Mouse (Mus musculus): ENCODE data around the gene Eif5b. TPM values are rescaled to one million over a fixed set of nuclear protein-coding genes. Genes with fewer than 3 reads are reported as not detected.

Eif5b gene
- polyA plus RNA-seq, 1 experiment = 12.1 TPM

GRCm38 (mm10) chr1:38103214-38103613 lies 105.4 kb downstream of the Eif5b start:
- Histone ChIP-seq H3K79me3 (ENCODE audit: low read depth) (peaks cover 43% of the 10 kb centered on the region), H3K79me2 (ENCODE audit: control insufficient read depth, insufficient read depth) (peaks cover 85% of the 10 kb centered on the region), H3ac (ENCODE audit: control insufficient read depth, insufficient read length, low read depth) (no peak overlapping the region), H3K36me3 (ENCODE audit: control insufficient read depth, insufficient read depth) (peaks cover 49% of the 10 kb centered on the region), H3K27me3 (ENCODE audit: control insufficient read depth, insufficient read depth, insufficient read length) (no peaks in the 10 kb centered on the region), H3K4me3 (ENCODE audit: insufficient read depth, poor library complexity, severe bottlenecking) (no peak overlapping the region)
- TF ChIP-seq CEBPB (IDR thresholded peaks at IDR 0.05; ENCODE audit: low read depth) (no peak), MAX (IDR thresholded peaks at IDR 0.05) (no peak), USF1 (IDR thresholded peaks at IDR 0.05; ENCODE audit: low read depth) (no peak), MYOD1 (IDR thresholded peaks at IDR 0.05; ENCODE audit: control insufficient read depth, insufficient read length, low read depth) (no peak), CTCF (IDR thresholded peaks at IDR 0.05; ENCODE audit: control insufficient read depth, insufficient read depth, insufficient read length) (no peak), MYOG (IDR thresholded peaks at IDR 0.05; ENCODE audit: control insufficient read depth, extremely low read depth, insufficient read length) (no peak), FOSL1 (IDR thresholded peaks at IDR 0.05; ENCODE audit: insufficient read depth, low read length, poor library complexity, severe bottlenecking) (no peak)

GRCm38 (mm10) chr1:38103813-38104212 lies 106.0 kb downstream of the Eif5b start:
- H3K79me2 ChIP-seq (ENCODE audit: control insufficient read depth, insufficient read depth) = peaks cover 91% of the 10 kb centered on the region
- no peak overlapping the region for H3K4me3 ChIP-seq (ENCODE audit: insufficient read depth, poor library complexity, severe bottlenecking)
- peaks cover 43% of the 10 kb centered on the region for H3K36me3 ChIP-seq (ENCODE audit: control insufficient read depth, insufficient read depth)
- H3ac ChIP-seq (ENCODE audit: control insufficient read depth, insufficient read length, low read depth) = no peak overlapping the region
- H3K27me3 ChIP-seq (ENCODE audit: control insufficient read depth, insufficient read depth, insufficient read length) = no peaks in the 10 kb centered on the region
- TF ChIP-seq CTCF (IDR thresholded peaks at IDR 0.05; ENCODE audit: control insufficient read depth, insufficient read depth, insufficient read length) (no peak), CEBPB (IDR thresholded peaks at IDR 0.05; ENCODE audit: low read depth) (no peak), MYOG (IDR thresholded peaks at IDR 0.05; ENCODE audit: control insufficient read depth, extremely low read depth, insufficient read length) (no peak), MYOD1 (IDR thresholded peaks at IDR 0.05; ENCODE audit: control insufficient read depth, insufficient read length, low read depth) (no peak), FOSL1 (IDR thresholded peaks at IDR 0.05; ENCODE audit: insufficient read depth, low read length, poor library complexity, severe bottlenecking) (no peak), MAX (IDR thresholded peaks at IDR 0.05) (no peak), USF1 (IDR thresholded peaks at IDR 0.05; ENCODE audit: low read depth) (no peak)
- H3K79me3 ChIP-seq (ENCODE audit: low read depth) = peaks cover 49% of the 10 kb centered on the region

Other genes with a start within 250 kb of the Eif5b start
- 0.46 TPM for gene Tsga10, start 131.6 kb upstream of the Eif5b start, polyA plus RNA-seq (2012; fragmentation: generic; extraction: Trizol)
- gene Lipt1, start 126.3 kb upstream of the Eif5b start, polyA plus RNA-seq (2012; fragmentation: generic; extraction: Trizol) = 5.8 TPM
- gene Mitd1, start 107.6 kb upstream of the Eif5b start, polyA plus RNA-seq (2012; fragmentation: generic; extraction: Trizol) = 6.6 TPM
- 152 TPM for gene Mrpl30, start 107.5 kb upstream of the Eif5b start, polyA plus RNA-seq (2012; fragmentation: generic; extraction: Trizol)
- not detected for gene Lyg2, start 81.5 kb upstream of the Eif5b start, polyA plus RNA-seq (2012; fragmentation: generic; extraction: Trizol)
- gene Lyg1, start 40.3 kb upstream of the Eif5b start, polyA plus RNA-seq (2012; fragmentation: generic; extraction: Trizol) = not detected
- 41.1 TPM for gene Txndc9, start 117 bp upstream of the Eif5b start, polyA plus RNA-seq (2012; fragmentation: generic; extraction: Trizol)
- 7.0 TPM for gene Rev1, start 131.8 kb downstream of the Eif5b start, polyA plus RNA-seq (2012; fragmentation: generic; extraction: Trizol)

All from C2C12 (cell line).